Mouse (Mus musculus) kidney, adult 2 months (tissue): ENCODE results near the gene Serpine2.

Source experiments
- CTCF ChIP-seq: fragments of 200-500 bp; conservative IDR thresholded peaks from 2 replicates; pipeline ENCODE4 v1.5.1; 2011; ENCODE audit warnings: low read depth, mild to moderate bottlenecking, control low read depth, low read length, moderate library complexity, mixed read lengths; ENCODE audit not compliant: insufficient read depth, insufficient read length
- POLR2A ChIP-seq: fragments of 200-500 bp; IDR thresholded peaks from one replicate; pipeline ENCODE4 v1.6.1; 2011; ENCODE audit warnings: low read depth, low read length, control low read depth

GRCm38 (mm10) chr1:79762282-79763250, 98.4 kb downstream of the Serpine2 start:
- no peak for TF ChIP-seq CTCF
- no peak for TF ChIP-seq POLR2A
